Mouse (Mus musculus) v-Abl transformed pro-B cells (cell line): ENCODE measurements at regions not wholly inside any gene's neighbourhood (a gene's known extent, or its start where the extent isn't known, plus 50 kb on each side); places are given as distances from the start of the nearest gene placed in this dataset.

Source experiments
- in situ Hi-C, 2 experiments: fragments of 400-800 bp; cut with MboI; formaldehyde crosslinking; loops; one replicate each; pipeline ENCODE4 v1.15.1; 2025; ENCODE audit not compliant: unreplicated experiment in 2 of 2

GRCm38 (mm10) chr13:99784314-99784713 lies 116.6 kb downstream of the Cartpt start:
- in situ Hi-C loops = no loop called here

GRCm38 (mm10) chr13:99782883-99783721 lies 117.8 kb downstream of the Cartpt start:
- in situ Hi-C loops = no loop called here

GRCm38 (mm10) chr13:99781616-99782015 lies 119.3 kb downstream of the Cartpt start:
- in situ Hi-C loops = no loop called here

- in situ Hi-C loops = no loop called here
Observed at GRCm38 (mm10) chr13:99780751-99781460, 120.0 kb downstream of the Cartpt start.

- in situ Hi-C loops = no loop called here
Observed at GRCm38 (mm10) chr13:99778747-99779146, 122.1 kb downstream of the Cartpt start.

- in situ Hi-C loops = no loop called here
Observed at GRCm38 (mm10) chr13:99777736-99778135, 123.2 kb downstream of the Cartpt start.

GRCm38 (mm10) chr13:99765965-99766364 lies 134.9 kb downstream of the Cartpt start:
- in situ Hi-C loops = no loop called here

GRCm38 (mm10) chr13:99764764-99765163 lies 136.1 kb downstream of the Cartpt start:
- in situ Hi-C loops = no loop called here

- in situ Hi-C loops = no loop called here
Observed at GRCm38 (mm10) chr13:99764097-99764714, 136.7 kb downstream of the Cartpt start.

GRCm38 (mm10) chr13:99761843-99762242 lies 139.0 kb downstream of the Cartpt start:
- in situ Hi-C loops = no loop called here

GRCm38 (mm10) chr13:99761423-99761822 lies 139.5 kb downstream of the Cartpt start:
- in situ Hi-C loops = no loop called here

- in situ Hi-C loops = no loop called here
Observed at GRCm38 (mm10) chr13:99760646-99761045, 140.2 kb downstream of the Cartpt start.

- in situ Hi-C loops = no loop called here
Observed at GRCm38 (mm10) chr13:99759256-99760044, 141.4 kb downstream of the Cartpt start.

- in situ Hi-C loops = no loop called here
Observed at GRCm38 (mm10) chr13:99754701-99755100, 146.2 kb downstream of the Cartpt start.

- in situ Hi-C loops = no loop called here
Observed at GRCm38 (mm10) chr13:99754251-99754652, 146.6 kb downstream of the Cartpt start.

- in situ Hi-C loops = no loop called here
Observed at GRCm38 (mm10) chr13:99753526-99753925, 147.4 kb downstream of the Cartpt start.

GRCm38 (mm10) chr13:99750729-99751128 lies 150.2 kb downstream of the Cartpt start:
- in situ Hi-C loops = no loop called here

- in situ Hi-C loops = no loop called here
Observed at GRCm38 (mm10) chr13:99749342-99749741, 151.5 kb downstream of the Cartpt start.

GRCm38 (mm10) chr13:99748128-99748527 lies 152.8 kb downstream of the Cartpt start:
- in situ Hi-C loops = no loop called here

GRCm38 (mm10) chr13:99745526-99745925 lies 155.4 kb downstream of the Cartpt start:
- in situ Hi-C loops = no loop called here

- in situ Hi-C loops = no loop called here
Observed at GRCm38 (mm10) chr13:99744790-99745120, 156.1 kb downstream of the Cartpt start.
